Comparison of ENCODE assay signal across 8 mouse cellular contexts in genomic region chr5:124860013-124860412, GRCm38 (mm10). TPM values are rescaled to one million over a fixed set of nuclear protein-coding genes. Genes with fewer than 3 reads are reported as not detected.
DNase-seq lines count a peak whose midpoint lies in the region; ATAC-seq and TF ChIP-seq lines count a peak whose summit lies in the region.
"Had no signal": no experiment of that assay in that cellular context is flagged by ENCODE, and none has a peak within 500 bp of the region (broad histone marks: within the 10 kb centered on the region; RNA-seq: fewer than 3 reads in every experiment).

No protein-coding gene starts in this region.

- H3K27ac ChIP-seq in liver, embryonic 14.5 days: no peak overlapping the region
- no peak overlapping the region for H3K27ac ChIP-seq in hindbrain, embryonic 11.5 days (ENCODE audit: low read depth, low read length)
- H3K27ac ChIP-seq: macrophage had no signal

- peak; percentile 56 for TF ChIP-seq CTCF in liver, embryonic 14.5 days (IDR thresholded peaks at IDR 0.05; ENCODE audit: low read depth)

- H3K9me3 ChIP-seq in liver, embryonic 14.5 days (ENCODE audit: control insufficient read depth, low read length): no peaks in the 10 kb centered on the region
- no peaks in the 10 kb centered on the region for H3K9me3 ChIP-seq in hindbrain, embryonic 11.5 days (ENCODE audit: control insufficient read depth, low read length)

- ATAC-seq in liver, embryonic 14.5 days (ENCODE audit: insufficient read depth): no peak
- no peak for ATAC-seq in hindbrain, embryonic 11.5 days (ENCODE audit: low FRiP score)

- peaks cover 5 to 8% of the 10 kb centered on the region in 2 experiments for H3K4me1 ChIP-seq in liver, embryonic 14.5 days (replicated peaks; ENCODE audit: control insufficient read depth in 2 of 2, insufficient read depth in 2 of 2, low read length in 1 of 2)
- 0 out of 2 replicates have a peak, but pooled peaks cover 5% of the 10 kb centered on the region for H3K4me1 ChIP-seq in hindbrain, embryonic 11.5 days (replicated peaks; ENCODE audit: control insufficient read depth, insufficient read depth, low read length)

- DNase-seq in liver, embryonic 14.5 days (ENCODE audit: low read depth in 3 of 3, low spot score in 3 of 3): no peak
- DNase-seq in liver: no peak
- DNase-seq in c-Kit-positive CD71-negative TER-119-negative erythroid progenitor cells, embryonic 14.5 days (ENCODE audit: low read depth): peak; percentile 26
- DNase-seq in hindbrain, embryonic 11.5 days (ENCODE audit: low spot score): peak; percentile 49
- DNase-seq in retina, embryonic 14.5 days (ENCODE audit: low spot score): peak; percentile 73
- no peak for DNase-seq in ovary, postnatal 14 days (ENCODE audit: low spot score)
- no peak for DNase-seq in adrenal gland, adult 18-20 months (ENCODE audit: low spot score in 2 of 2)

- WGBS in liver, embryonic 14.5 days (ENCODE audit: insufficient replicate concordance): 8% methylated on average over 5 of the region's 5 CpGs
- WGBS in hindbrain, embryonic 11.5 days: 22% methylated on average over 5 of the region's 5 CpGs

- no peaks in the 10 kb centered on the region for H3K36me3 ChIP-seq in liver, embryonic 14.5 days (replicated peaks; ENCODE audit: control insufficient read depth, insufficient read depth, low read depth)
- H3K36me3 ChIP-seq in hindbrain, embryonic 11.5 days (ENCODE audit: control insufficient read depth, insufficient read depth, low read length): no peaks in the 10 kb centered on the region

- no peak overlapping the region for H3K4me3 ChIP-seq in liver, embryonic 14.5 days (ENCODE audit: insufficient read depth in 1 of 2, low read depth in 2 of 2, low read length in 2 of 2)
- no peak overlapping the region for H3K4me3 ChIP-seq in hindbrain, embryonic 11.5 days (ENCODE audit: low read depth, low read length)

- TF ChIP-seq EP300 in liver, embryonic 14.5 days (IDR thresholded peaks at IDR 0.05; ENCODE audit: low read depth): no peak

- no peak overlapping the region for H3K9ac ChIP-seq in liver, embryonic 14.5 days (replicated peaks)
- H3K9ac ChIP-seq in hindbrain, embryonic 11.5 days (ENCODE audit: low read depth, low read length): no peak overlapping the region

- peaks cover 40% of the 10 kb centered on the region for H3K27me3 ChIP-seq in liver, embryonic 14.5 days (ENCODE audit: control insufficient read depth, insufficient read depth, low read length)
- H3K27me3 ChIP-seq in hindbrain, embryonic 11.5 days (ENCODE audit: control insufficient read depth, insufficient read depth, low read length): peaks cover 7% of the 10 kb centered on the region; the same call in 1 of the 2 replicates

- no peak overlapping the region for H3K4me2 ChIP-seq in liver, embryonic 14.5 days (ENCODE audit: low read depth)
- no peak overlapping the region for H3K4me2 ChIP-seq in hindbrain, embryonic 11.5 days (replicated peaks; ENCODE audit: low read depth, low read length)

RNA-seq across cellular contexts. Expression of gene Ccdc92, which starts 2.2 kb away (rescaled TPM):
- polyA plus RNA-seq in liver, embryonic 14.5 days (2012; rRNA removed): 0.22 and 0.38 TPM in 2 replicates
- 0.14 and 0.21 TPM in 2 replicates for polyA plus RNA-seq in liver, embryonic 14.5 days (2014; fragmentation: Nextera tagmentation; extraction: Ambion mirVana)
- 14.7 and 21.1 TPM in 2 replicates for polyA plus RNA-seq in hindbrain, embryonic 11.5 days (2014; fragmentation: Nextera tagmentation; extraction: Ambion mirVana)
- 1 to 10 TPM; 6.4 to 8.4 TPM for total RNA-seq in adrenal gland, adult 18-20 months (2021)
- polyA plus RNA-seq: macrophage had no signal

RNA-seq across cellular contexts. Expression of gene Zfp664, which starts 2.5 kb away (rescaled TPM):
- 5.8 and 7.9 TPM in 2 replicates for polyA plus RNA-seq in liver, embryonic 14.5 days (2012; rRNA removed)
- 9.9 and 10.6 TPM in 2 replicates for polyA plus RNA-seq in liver, embryonic 14.5 days (2014; fragmentation: Nextera tagmentation; extraction: Ambion mirVana)
- polyA plus RNA-seq in hindbrain, embryonic 11.5 days (2014; fragmentation: Nextera tagmentation; extraction: Ambion mirVana): 150 and 168 TPM in 2 replicates
- 10 to 100 TPM; 52.4 to 60.3 TPM for total RNA-seq in adrenal gland, adult 18-20 months (2021)

Comparison
In these comparisons a context has a peak if more than half of its experiments do, and no peak if none do; other contexts are left out.
1. DNase-seq: peak in c-Kit-positive CD71-negative TER-119-negative erythroid progenitor cells, embryonic 14.5 days (single experiment), hindbrain, embryonic 11.5 days (single experiment) and retina, embryonic 14.5 days (single experiment); none in liver, embryonic 14.5 days (0 of 3), liver (single experiment), ovary, postnatal 14 days (single experiment) and adrenal gland, adult 18-20 months (0 of 2).
2. RNA of gene Ccdc92, which starts 2.2 kb away (polyA plus RNA-seq): 14.7 to 21.1 TPM in hindbrain, embryonic 11.5 days; 0.14 to 0.38 TPM in liver, embryonic 14.5 days; every median in the first group is over 10 times any median in the second.
3. RNA of gene Zfp664, which starts 2.5 kb away (polyA plus RNA-seq): 150 to 168 TPM in hindbrain, embryonic 11.5 days; 5.8 to 10.6 TPM in liver, embryonic 14.5 days; every median in the first group is over 10 times any median in the second.